Mouse (Mus musculus): ENCODE measurements around the gene Tube1. TPM values are rescaled to one million over a fixed set of nuclear protein-coding genes. Genes with fewer than 3 reads are reported as not detected.
A peak's percentile ranks its signal among the peaks of the same experiment; 100 is the strongest.
"Not testable (repeated sequence)": the region's sequence is repeated elsewhere in the genome, so short reads cannot be mapped to it uniquely, and the experiment has no call there.

Tube1 gene
- polyA plus RNA-seq, 1 experiment from 2014 or later = 24.9 TPM

DNA sequence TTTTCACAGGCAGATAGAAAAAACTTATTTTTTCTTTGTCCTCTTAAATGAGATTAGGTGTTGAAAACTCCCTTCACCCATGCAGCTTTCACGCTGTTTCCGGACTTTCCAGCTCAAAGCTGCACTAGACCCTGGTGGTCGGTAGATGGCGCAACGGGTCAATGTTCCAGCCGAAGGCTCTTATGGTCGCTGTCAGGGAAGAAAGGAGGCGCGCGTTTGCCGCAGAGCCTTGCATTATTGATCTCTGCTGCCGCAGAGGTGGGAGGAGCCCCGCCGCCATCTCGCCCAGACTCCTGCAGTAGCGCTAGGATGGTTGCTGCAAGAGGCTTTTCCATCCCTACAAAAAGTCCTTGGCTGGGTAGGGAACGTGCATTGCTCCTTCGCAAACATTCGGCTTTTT lies 37.4 kb downstream of the Tube1 start:
- peak; percentile 91 for DNase-seq (ENCODE audit: low spot score)
- Histone ChIP-seq H3K9me3 (replicated peaks) (no peaks in the 10 kb centered on the region), H3K4me1 (peaks cover 41% of the 10 kb centered on the region), H3K4me3 (peak overlapping the region; percentile 57), H3K27me3 (ENCODE audit: low read depth, poor library complexity, severe bottlenecking) (peaks cover 19% of the 10 kb centered on the region), H3K36me3 (no peaks in the 10 kb centered on the region), H3K27ac (replicated peaks) (peak overlapping the region; percentile 87)
- WGBS = under 1% methylated on average over 19 of the region's 19 CpGs

DNA sequence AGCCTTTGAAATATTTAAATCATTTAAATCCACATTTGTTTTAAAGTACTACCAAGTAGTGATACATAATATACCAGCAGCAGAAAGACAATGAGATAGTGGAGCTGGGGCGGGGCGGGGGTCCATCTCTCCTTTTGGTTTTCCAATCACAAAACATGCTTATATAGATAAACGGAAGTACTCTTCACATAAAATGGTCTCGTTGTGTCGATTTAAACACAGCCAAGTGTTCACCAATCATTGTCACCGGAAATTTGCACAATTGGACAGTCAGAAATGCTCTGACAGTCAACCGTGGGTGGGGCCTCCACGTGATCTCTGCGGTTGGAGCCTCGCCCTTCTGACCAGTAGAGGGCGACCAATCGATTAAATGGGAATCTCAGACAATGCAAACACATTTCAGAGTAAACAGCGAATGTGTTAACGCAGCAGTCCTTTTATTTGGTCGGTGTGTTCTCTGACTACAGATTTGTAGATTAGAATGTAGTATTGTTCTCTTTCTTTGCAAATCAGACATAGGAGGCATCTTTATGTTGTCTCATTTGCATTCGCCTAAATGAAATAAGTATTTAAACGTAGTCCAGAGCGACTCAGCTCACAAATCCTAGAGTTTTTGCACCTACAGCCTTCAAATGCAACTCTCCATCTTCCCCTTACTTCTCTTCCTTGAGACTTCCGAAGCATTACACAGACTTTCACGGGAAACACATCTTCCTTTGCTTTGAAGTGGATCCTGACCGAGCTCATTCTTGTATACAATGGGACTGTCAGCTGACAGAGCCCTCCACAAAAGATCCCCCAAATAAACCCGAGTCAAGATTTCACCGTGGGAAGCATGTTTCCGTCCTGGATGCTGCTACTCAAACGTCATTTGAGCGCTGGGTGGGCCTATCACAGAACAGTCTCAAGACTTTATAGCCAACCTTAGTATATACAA lies 38.1 kb downstream of the Tube1 start:
- 13% methylated on average over 26 of the region's 26 CpGs for whole genome bisulfite sequencing
- Histone ChIP-seq H3K4me3 (peak overlapping the region; percentile 57), H3K27ac (replicated peaks) (peak overlapping the region; percentile 87), H3K9me3 (replicated peaks) (no peaks in the 10 kb centered on the region), H3K4me1 (peaks cover 37% of the 10 kb centered on the region), H3K36me3 (no peaks in the 10 kb centered on the region), H3K27me3 (ENCODE audit: low read depth, poor library complexity, severe bottlenecking) (peaks cover 19% of the 10 kb centered on the region)
- peak; percentile 86 for DNase-seq (ENCODE audit: low spot score)

- Histone ChIP-seq H3K27ac (replicated peaks) (peak overlapping the region; percentile 87), H3K36me3 (no peaks in the 10 kb centered on the region), H3K4me3 (peak overlapping the region; percentile 57), H3K4me1 (peaks cover 37% of the 10 kb centered on the region), H3K9me3 (replicated peaks) (no peaks in the 10 kb centered on the region), H3K27me3 (ENCODE audit: low read depth, poor library complexity, severe bottlenecking) (peaks cover 19% of the 10 kb centered on the region)
- no peak for DNase-seq (ENCODE audit: low spot score)
- WGBS = 77% methylated on average over 6 of the region's 6 CpGs
These were observed 38.8 kb downstream of the Tube1 start for GRCm38 (mm10) chr10:39172540-39172931.

GRCm38 (mm10) chr10:39173077-39173476 lies 39.3 kb downstream of the Tube1 start:
- Histone ChIP-seq H3K36me3 (no peaks in the 10 kb centered on the region), H3K4me3 (no peak overlapping the region), H3K4me1 (peaks cover 37% of the 10 kb centered on the region), H3K27ac (replicated peaks) (peak overlapping the region; percentile 87), H3K27me3 (ENCODE audit: low read depth, poor library complexity, severe bottlenecking) (peaks cover 19% of the 10 kb centered on the region), H3K9me3 (replicated peaks) (no peaks in the 10 kb centered on the region)
- 65% methylated on average over 13 of the region's 13 CpGs for WGBS
- peak; percentile 22 for DNase-seq (ENCODE audit: low spot score)

GRCm38 (mm10) chr10:39176981-39177380 lies 43.2 kb downstream of the Tube1 start:
- DNase-seq (ENCODE audit: low spot score) = no peak
- Histone ChIP-seq H3K36me3 (no peaks in the 10 kb centered on the region), H3K27me3 (ENCODE audit: low read depth, poor library complexity, severe bottlenecking) (no peaks in the 10 kb centered on the region), H3K4me3 (no peak overlapping the region), H3K9me3 (replicated peaks) (peaks cover 6% of the 10 kb centered on the region; the same call in 1 of the 2 replicates), H3K4me1 (peaks cover 24% of the 10 kb centered on the region), H3K27ac (replicated peaks) (no peak overlapping the region)
- 78% methylated on average over 5 of the region's 5 CpGs for WGBS

DNA sequence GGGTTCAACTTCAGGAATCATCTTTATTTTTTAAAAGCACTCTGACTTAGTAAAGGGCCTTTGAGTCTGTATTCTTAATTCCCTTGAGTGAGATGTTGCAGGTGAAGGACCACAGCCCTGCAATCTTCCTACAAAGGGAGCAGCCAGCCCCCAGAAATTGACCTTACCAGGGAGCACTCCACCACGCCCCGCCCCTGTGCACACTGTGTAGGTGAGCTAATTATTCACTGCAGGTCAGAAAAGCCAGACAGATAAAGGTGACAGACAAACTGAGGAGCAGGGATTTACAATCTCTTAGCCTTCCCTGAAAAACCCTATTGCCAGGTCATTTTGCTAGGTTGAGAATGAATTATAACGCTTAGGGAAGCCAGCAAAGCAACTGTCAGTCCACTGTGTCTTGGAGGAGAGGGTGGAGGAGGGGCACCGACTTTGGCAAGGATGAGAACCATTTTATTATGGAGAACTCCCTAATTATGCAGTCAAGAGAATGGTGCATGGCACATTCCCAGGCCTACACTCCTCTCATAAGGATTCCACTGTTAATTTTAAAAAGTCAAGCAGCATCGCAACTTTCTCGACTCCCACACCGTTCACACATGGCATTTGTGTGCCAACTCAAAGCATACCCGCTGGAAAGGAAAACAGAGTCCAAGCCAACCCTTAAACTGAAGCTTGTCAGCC lies 51.2 kb downstream of the Tube1 start:
- Histone ChIP-seq H3K4me1 (no peaks in the 10 kb centered on the region), H3K4me3 (no peak overlapping the region), H3K36me3 (no peaks in the 10 kb centered on the region), H3K27me3 (ENCODE audit: low read depth, poor library complexity, severe bottlenecking) (no peaks in the 10 kb centered on the region), H3K9me3 (replicated peaks) (no peaks in the 10 kb centered on the region), H3K27ac (replicated peaks) (no peak overlapping the region)
- no peak for DNase-seq (ENCODE audit: low spot score)
- WGBS = 92% methylated on average over 8 of the region's 8 CpGs

GRCm38 (mm10) chr10:39185545-39185906 lies 51.8 kb downstream of the Tube1 start:
- no peaks in the 10 kb centered on the region for H3K9me3 ChIP-seq (replicated peaks)
- DNase-seq (ENCODE audit: low spot score) = no peak
- H3K36me3 ChIP-seq = no peaks in the 10 kb centered on the region
- H3K4me1 ChIP-seq = no peaks in the 10 kb centered on the region
- H3K27me3 ChIP-seq (ENCODE audit: low read depth, poor library complexity, severe bottlenecking) = no peaks in the 10 kb centered on the region
- no peak overlapping the region for H3K27ac ChIP-seq (replicated peaks)
- H3K4me3 ChIP-seq = no peak overlapping the region
- WGBS = 88% methylated on average over 4 of the region's 4 CpGs

GRCm38 (mm10) chr10:39192673-39193072 lies 58.9 kb downstream of the Tube1 start:
- Histone ChIP-seq H3K4me3 (no peak overlapping the region), H3K36me3 (no peaks in the 10 kb centered on the region), H3K4me1 (no peaks in the 10 kb centered on the region), H3K9me3 (replicated peaks) (no peaks in the 10 kb centered on the region), H3K27ac (replicated peaks) (no peak overlapping the region), H3K27me3 (ENCODE audit: low read depth, poor library complexity, severe bottlenecking) (no peaks in the 10 kb centered on the region)
- WGBS = 91% methylated on average over 3 of the region's 3 CpGs
- DNase-seq (ENCODE audit: low spot score) = no peak

GRCm38 (mm10) chr10:39198216-39198615 lies 64.4 kb downstream of the Tube1 start:
- 93% methylated on average over 11 of the region's 11 CpGs for WGBS
- not testable (repeated sequence) for H3K36me3 ChIP-seq; H3K4me3 ChIP-seq; H3K4me1 ChIP-seq; H3K27ac ChIP-seq (replicated peaks); H3K9me3 ChIP-seq (replicated peaks); H3K27me3 ChIP-seq (ENCODE audit: low read depth, poor library complexity, severe bottlenecking); DNase-seq (ENCODE audit: low spot score)

Other genes with a start within 250 kb of the Tube1 start
- gene Lama4, start 168.5 kb upstream of the Tube1 start, polyA plus RNA-seq (2016; fragmentation: Nextera tagmentation; extraction: Ambion mirVana) = 10.8 and 13.9 TPM in 2 replicates
- gene Fam229b, start 62 bp upstream of the Tube1 start, polyA plus RNA-seq (2016; fragmentation: Nextera tagmentation; extraction: Ambion mirVana) = 14.2 and 15.4 TPM in 2 replicates
- 0.20 and 0.37 TPM in 2 replicates for gene Ccn6, start 29.8 kb downstream of the Tube1 start, polyA plus RNA-seq (2016; fragmentation: Nextera tagmentation; extraction: Ambion mirVana)
- 24.3 and 28.9 TPM in 2 replicates for gene Fyn, start 234.9 kb downstream of the Tube1 start, polyA plus RNA-seq (2016; fragmentation: Nextera tagmentation; extraction: Ambion mirVana)

Measured in midbrain, embryonic 10.5 days (tissue).